8 mouse cellular contexts compared by ENCODE assay signal in genomic region chr4:85162468-85163312, GRCm38 (mm10). TPM values are rescaled to one million over a fixed set of nuclear protein-coding genes. Genes with fewer than 3 reads are reported as not detected.
DNase-seq lines count a peak whose midpoint lies in the region; ATAC-seq and TF ChIP-seq lines count a peak whose summit lies in the region.

No protein-coding gene starts in this region.

- 24% methylated on average over 27 of the region's 27 CpGs for WGBS in midbrain, embryonic 12.5 days
- 28% methylated on average over 27 of the region's 27 CpGs for WGBS in stomach, embryonic 16.5 days

- intact Hi-C loops in left cerebral cortex, adult 2 months (cut with DNase I) = loop anchor here (1.0 to 10.0 kb wide), 5 partner anchors 110 to 1395 kb away; partner anchors contain the start of gene Saxo1

- H3K27ac ChIP-seq in ES-E14 (ENCODE audit: insufficient read depth, low read depth, low read length, poor library complexity, severe bottlenecking) = peak overlapping the region; percentile 32; the same call in 1 of the 2 replicates
- no peak overlapping the region for H3K27ac ChIP-seq in embryonic fibroblast, embryonic 13.5 days (ENCODE audit: insufficient read depth, low read length)
- H3K27ac ChIP-seq in left cerebral cortex, adult 2 months = no peak overlapping the region
- H3K27ac ChIP-seq in midbrain, embryonic 12.5 days (replicated peaks) = no peak overlapping the region
- no peak overlapping the region for H3K27ac ChIP-seq in stomach, embryonic 16.5 days (ENCODE audit: low read length)

- 0 out of 4 replicates have a peak overlapping the region, but pooled peaks of 1 of the 2 experiments have one; percentile 4 for H3K4me3 ChIP-seq in ES-E14 (ENCODE audit: insufficient read depth in 1 of 2, low read depth in 1 of 2, low read length in 2 of 2, poor library complexity in 1 of 2, severe bottlenecking in 1 of 2)
- no peak overlapping the region for H3K4me3 ChIP-seq in embryonic fibroblast, embryonic 13.5 days (ENCODE audit: insufficient read depth, low read length)
- no peak overlapping the region for H3K4me3 ChIP-seq in left cerebral cortex, adult 2 months
- H3K4me3 ChIP-seq in midbrain, embryonic 12.5 days = no peak overlapping the region
- H3K4me3 ChIP-seq in stomach, embryonic 16.5 days (replicated peaks; ENCODE audit: low read length) = no peak overlapping the region

- peak overlapping the region; percentile 30; the same call in 1 of the 2 replicates for H3K9ac ChIP-seq in ES-E14 (ENCODE audit: insufficient read depth, low read depth, low read length, poor library complexity, severe bottlenecking)
- H3K9ac ChIP-seq in midbrain, embryonic 12.5 days (replicated peaks) = no peak overlapping the region
- H3K9ac ChIP-seq in stomach, embryonic 16.5 days (ENCODE audit: low read length) = peak overlapping the region; percentile 40; the same call in 1 of the 2 replicates

- peak; percentile 92 for TF ChIP-seq CTCF in embryonic fibroblast, embryonic 13.5 days (IDR thresholded peaks at IDR 0.05; ENCODE audit: borderline replicate concordance, insufficient read depth, low read length)
- TF ChIP-seq CTCF in left cerebral cortex, adult 2 months (IDR thresholded peaks at IDR 0.05) = peak; percentile 72

- in situ Hi-C loops in ES-E14 (cut with MboI; ENCODE audit: low sequenced_read_pairs in 2 of 2, unreplicated experiment in 2 of 2) = loop anchor here (5.0 to 25.0 kb wide), 5 partner anchors 222 to 1375 kb away; no protein-coding TSS in a partner anchor

- no peaks in the 10 kb centered on the region for H3K27me3 ChIP-seq in midbrain, embryonic 12.5 days
- H3K27me3 ChIP-seq in stomach, embryonic 16.5 days (ENCODE audit: control insufficient read depth, insufficient read depth, low read length) = no peaks in the 10 kb centered on the region

- no peaks in the 10 kb centered on the region for H3K9me3 ChIP-seq in ES-E14 (ENCODE audit: control insufficient read depth, insufficient read depth, low read depth, low read length)
- no peaks in the 10 kb centered on the region for H3K9me3 ChIP-seq in midbrain, embryonic 12.5 days
- no peaks in the 10 kb centered on the region for H3K9me3 ChIP-seq in stomach, embryonic 16.5 days (replicated peaks; ENCODE audit: control insufficient read depth, low read length)

- H3K36me3 ChIP-seq in ES-E14 (ENCODE audit: control insufficient read depth, insufficient read depth, low read length, poor library complexity, severe bottlenecking) = no peaks in the 10 kb centered on the region
- H3K36me3 ChIP-seq in midbrain, embryonic 12.5 days = no peaks in the 10 kb centered on the region
- H3K36me3 ChIP-seq in stomach, embryonic 16.5 days (ENCODE audit: control insufficient read depth, insufficient read depth, low read length) = no peaks in the 10 kb centered on the region

- H3K4me1 ChIP-seq in ES-E14 (ENCODE audit: control insufficient read depth in 2 of 2, insufficient read depth in 2 of 2, low read length in 2 of 2, poor library complexity in 1 of 2) = peaks cover 2 to 7% of the 10 kb centered on the region in 2 experiments; a peak in 2 of 4 replicates
- no peaks in the 10 kb centered on the region for H3K4me1 ChIP-seq in embryonic fibroblast, embryonic 13.5 days (ENCODE audit: control insufficient read depth, insufficient read depth, low read length)
- H3K4me1 ChIP-seq in midbrain, embryonic 12.5 days = no peaks in the 10 kb centered on the region; the same call in 1 of the 2 replicates
- no peaks in the 10 kb centered on the region for H3K4me1 ChIP-seq in stomach, embryonic 16.5 days (ENCODE audit: control insufficient read depth, insufficient read depth, low read length)

- ATAC-seq in midbrain, embryonic 12.5 days (ENCODE audit: low FRiP score, low read depth) = peak; percentile 88
- ATAC-seq in stomach, embryonic 16.5 days (ENCODE audit: insufficient read depth, low FRiP score) = peak; percentile 62; the same call in 1 of the 2 replicates

- no peak for TF ChIP-seq POLR2A in embryonic fibroblast, embryonic 13.5 days (IDR thresholded peaks at IDR 0.05; ENCODE audit: low read depth, low read length)

- H3K4me2 ChIP-seq in midbrain, embryonic 12.5 days (replicated peaks) = peak overlapping the region; percentile 40
- peak overlapping the region; percentile 41 for H3K4me2 ChIP-seq in stomach, embryonic 16.5 days (ENCODE audit: low read depth, low read length)

- peak; percentile 81 for DNase-seq in ES-E14 (ENCODE audit: low read depth, low spot score)
- DNase-seq in brain, adult 2 months (ENCODE audit: low read depth, low spot score) = peak; percentile 92
- peak; percentile 44 for DNase-seq in hindlimb bud, embryonic 11.5 days (ENCODE audit: extremely low spot score, low read depth, low spot score)
- peak; percentile 57 to 60 for DNase-seq in left cerebral cortex, adult 2 months (ENCODE audit: extremely low spot score in 1 of 2, low spot score in 2 of 2)
- no peak for DNase-seq in spleen, postnatal 14 days (ENCODE audit: low spot score in 2 of 2)

TF ChIP-seq in ES-E14, 5 proteins besides CTCF, POLR2A, EP300 and RAD21:
- peak; percentile 98 for TF ChIP-seq ZC3H11A (IDR thresholded peaks at IDR 0.05; ENCODE audit: borderline replicate concordance, low read depth, low read length)
- TF ChIP-seq CHD2 (IDR thresholded peaks at IDR 0.05; ENCODE audit: low read depth, low read length) = no peak

RNA-seq across cellular contexts. Expression of gene Sh3gl2, which starts 42.2 kb away (rescaled TPM):
- total RNA-seq in ES-E14 (2012; rRNA removed) = 12.1 and 15.3 TPM in 2 replicates
- 0.28 TPM in 1 of 2 replicates, not detected in the other for polyA plus RNA-seq in embryonic fibroblast, embryonic 13.5 days (2011; ENCODE audit: insufficient read length, low read depth, missing spikeins)
- total RNA-seq in left cerebral cortex, adult 2 months (2021) = 100 to 1,000 TPM; 247 to 282 TPM
- polyA plus RNA-seq in midbrain, embryonic 12.5 days (2016; fragmentation: Nextera tagmentation; extraction: Ambion mirVana) = 12.4 and 13.3 TPM in 2 replicates
- 11.4 and 16.7 TPM in 2 replicates for polyA plus RNA-seq in stomach, embryonic 16.5 days (2015; fragmentation: Nextera tagmentation; extraction: Ambion mirVana)

Comparison
In these comparisons a context has a peak if more than half of its experiments do, and no peak if none do; other contexts are left out.
1. DNase-seq: peak in ES-E14 (single experiment), brain, adult 2 months (single experiment), hindlimb bud, embryonic 11.5 days (single experiment) and left cerebral cortex, adult 2 months (2 of 2); none in spleen, postnatal 14 days (0 of 2).